Mouse (Mus musculus) lung, embryonic 16.5 days (tissue): ENCODE results near the gene Fgf23. TPM values are rescaled to one million over a fixed set of nuclear protein-coding genes. Genes with fewer than 3 reads are reported as not detected.

Source experiments
- polyA plus RNA-seq: library from polyadenylated mRNA; unstranded; fragments of >200 nt; fragmentation: Nextera tagmentation; extraction: Ambion mirVana; gene quantifications from 2 replicates; pipeline ENCODE4 v1.2.1, GENCODE M21; 2015

Fgf23 gene
- polyA plus RNA-seq, 1 experiment from 2014 or later, result not detected

Other genes with a start within 250 kb of the Fgf23 start
- gene Ndufa9, start 223.8 kb upstream of the Fgf23 start, polyA plus RNA-seq, result 197 TPM in 2 replicates
- not detected in 2 replicates for gene Akap3, start 219.8 kb upstream of the Fgf23 start, polyA plus RNA-seq
- gene Dyrk4, start 151.1 kb upstream of the Fgf23 start, polyA plus RNA-seq, result 0.19 and 0.21 TPM in 2 replicates
- 61.1 and 64.9 TPM in 2 replicates for gene Rad51ap1, start 133.3 kb upstream of the Fgf23 start, polyA plus RNA-seq
- 19.4 and 20.1 TPM in 2 replicates for gene D6Wsu163e, start 132.9 kb upstream of the Fgf23 start, polyA plus RNA-seq
- 0.04 and 0.09 TPM in 2 replicates for gene Fgf6, start 57.3 kb upstream of the Fgf23 start, polyA plus RNA-seq
- gene Tigar, start 36.7 kb downstream of the Fgf23 start, polyA plus RNA-seq, result 2.5 and 2.8 TPM in 2 replicates
- 458 and 500 TPM in 2 replicates for gene Ccnd2, start 79.3 kb downstream of the Fgf23 start, polyA plus RNA-seq